ENCODE assay signal across 21 mouse cellular contexts in the genomic region with DNA sequence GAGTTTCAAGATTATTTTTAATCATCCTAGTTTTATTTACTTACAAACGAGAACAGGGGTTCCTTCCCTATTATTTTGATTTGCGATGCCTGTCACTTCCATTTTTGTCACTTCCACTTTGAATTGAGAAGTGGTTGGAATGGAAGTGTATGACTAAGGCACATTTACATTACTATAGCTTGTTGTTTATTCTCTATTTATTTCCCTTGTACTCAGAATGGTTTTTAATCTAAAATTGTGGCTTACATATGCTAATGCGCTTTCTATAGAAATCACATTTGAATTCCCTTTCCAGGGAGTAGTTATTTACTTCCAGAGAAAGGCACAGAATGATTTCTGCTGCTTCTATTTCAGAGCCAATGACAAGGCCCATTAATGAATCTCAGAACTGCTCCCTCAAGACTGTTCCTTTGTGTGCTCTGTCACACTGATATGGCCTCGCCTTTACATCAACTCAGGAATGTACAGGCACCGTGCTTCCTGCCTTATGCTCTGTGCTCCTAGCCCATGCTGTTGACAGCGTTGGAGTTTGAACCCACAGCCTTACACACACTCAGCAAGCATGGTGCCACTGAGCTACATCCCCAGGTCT. TPM values are rescaled to one million over a fixed set of nuclear protein-coding genes. Genes with fewer than 3 reads are reported as not detected.
DNase-seq lines count a peak whose midpoint lies in the region; ATAC-seq and TF ChIP-seq lines count a peak whose summit lies in the region.
"Had no signal": no experiment of that assay in that cellular context is flagged by ENCODE, and none has a peak within 500 bp of the region (broad histone marks: within the 10 kb centered on the region; RNA-seq: fewer than 3 reads in every experiment).

No protein-coding gene starts in this region.

- no peaks in the 10 kb centered on the region for H3K9me3 ChIP-seq in forebrain, embryonic 12.5 days
- no peaks in the 10 kb centered on the region for H3K9me3 ChIP-seq in forebrain, embryonic 11.5 days (ENCODE audit: control insufficient read depth, low read length)
- H3K9me3 ChIP-seq in midbrain, embryonic 11.5 days (ENCODE audit: control insufficient read depth, low read length), result no peaks in the 10 kb centered on the region
- no peaks in the 10 kb centered on the region for H3K9me3 ChIP-seq in midbrain, embryonic 16.5 days (replicated peaks; ENCODE audit: control insufficient read depth, low read length, poor library complexity, severe bottlenecking)
- no peaks in the 10 kb centered on the region for H3K9me3 ChIP-seq in intestine, postnatal 0 days (ENCODE audit: control insufficient read depth)
- H3K9me3 ChIP-seq in neural tube, embryonic 14.5 days (ENCODE audit: control insufficient read depth, low read length), result no peaks in the 10 kb centered on the region
- H3K9me3 ChIP-seq: G1E; heart, embryonic 13.5 days; limb, embryonic 13.5 days had no signal

- H3K4me2 ChIP-seq in forebrain, embryonic 12.5 days, result no peak overlapping the region
- H3K4me2 ChIP-seq in forebrain, embryonic 11.5 days (ENCODE audit: low read depth, low read length, severe bottlenecking), result no peak overlapping the region
- no peak overlapping the region for H3K4me2 ChIP-seq in midbrain, embryonic 11.5 days
- no peak overlapping the region for H3K4me2 ChIP-seq in midbrain, embryonic 16.5 days (ENCODE audit: low read length)
- H3K4me2 ChIP-seq in intestine, postnatal 0 days (replicated peaks; ENCODE audit: low read depth), result no peak overlapping the region
- H3K4me2 ChIP-seq in neural tube, embryonic 14.5 days (ENCODE audit: low read depth, low read length), result no peak overlapping the region
- H3K4me2 ChIP-seq: heart, embryonic 13.5 days; limb, embryonic 13.5 days had no signal

- WGBS in forebrain, embryonic 12.5 days, result 47% methylated on average over 6 of the region's 6 CpGs
- WGBS in forebrain, embryonic 11.5 days, result 63% methylated on average over 6 of the region's 6 CpGs
- WGBS in midbrain, embryonic 11.5 days, result 80% methylated on average over 6 of the region's 6 CpGs
- 36% methylated on average over 6 of the region's 6 CpGs for WGBS in midbrain, embryonic 16.5 days
- 61% methylated on average over 6 of the region's 6 CpGs for WGBS in intestine, postnatal 0 days
- WGBS in neural tube, embryonic 14.5 days, result 34% methylated on average over 6 of the region's 6 CpGs

- H3K9ac ChIP-seq in forebrain, embryonic 12.5 days, result no peak overlapping the region
- no peak overlapping the region for H3K9ac ChIP-seq in forebrain, embryonic 11.5 days (ENCODE audit: low read length)
- H3K9ac ChIP-seq in midbrain, embryonic 11.5 days (ENCODE audit: low read length), result no peak overlapping the region
- H3K9ac ChIP-seq in midbrain, embryonic 16.5 days (ENCODE audit: low read depth, low read length), result no peak overlapping the region
- H3K9ac ChIP-seq in intestine, postnatal 0 days (ENCODE audit: low read depth, low read length), result no peak overlapping the region
- H3K9ac ChIP-seq in neural tube, embryonic 14.5 days (replicated peaks; ENCODE audit: low read depth, low read length), result no peak overlapping the region
- H3K9ac ChIP-seq: heart, embryonic 13.5 days; limb, embryonic 13.5 days had no signal

- H3K4me3 ChIP-seq in forebrain, embryonic 12.5 days (replicated peaks), result no peak overlapping the region
- no peak overlapping the region for H3K4me3 ChIP-seq in forebrain, embryonic 11.5 days (ENCODE audit: low read depth, low read length)
- H3K4me3 ChIP-seq in midbrain, embryonic 11.5 days (ENCODE audit: low read depth, low read length), result no peak overlapping the region
- no peak overlapping the region for H3K4me3 ChIP-seq in midbrain, embryonic 16.5 days (ENCODE audit: low read depth, low read length)
- H3K4me3 ChIP-seq in intestine, postnatal 0 days (ENCODE audit: low read depth, low read length), result no peak overlapping the region
- H3K4me3 ChIP-seq in neural tube, embryonic 14.5 days (ENCODE audit: low read depth, low read length), result no peak overlapping the region
- H3K4me3 ChIP-seq: erythroblast, embryonic 14.5 days; heart, embryonic 13.5 days; limb, embryonic 13.5 days had no signal

- no peaks in the 10 kb centered on the region for H3K27me3 ChIP-seq in forebrain, embryonic 12.5 days
- H3K27me3 ChIP-seq in forebrain, embryonic 11.5 days (ENCODE audit: control insufficient read depth, insufficient read depth, low read length), result no peaks in the 10 kb centered on the region
- H3K27me3 ChIP-seq in midbrain, embryonic 11.5 days (ENCODE audit: control insufficient read depth, insufficient read depth, low read length), result no peaks in the 10 kb centered on the region
- no peaks in the 10 kb centered on the region for H3K27me3 ChIP-seq in midbrain, embryonic 16.5 days (ENCODE audit: control insufficient read depth, insufficient read depth, low read depth, low read length)
- H3K27me3 ChIP-seq in intestine, postnatal 0 days (replicated peaks; ENCODE audit: control insufficient read depth, insufficient read depth, low read length), result no peaks in the 10 kb centered on the region
- no peaks in the 10 kb centered on the region for H3K27me3 ChIP-seq in neural tube, embryonic 14.5 days (ENCODE audit: control insufficient read depth, insufficient read depth, low read length)
- H3K27me3 ChIP-seq: heart, embryonic 13.5 days; limb, embryonic 13.5 days had no signal

- intact Hi-C loops in left cerebral cortex, postnatal 36 days (cut with DNase I), result no loop called here

- peak; percentile 78; the same call in 1 of the 2 replicates for ATAC-seq in forebrain, embryonic 12.5 days (ENCODE audit: low FRiP score)
- ATAC-seq in forebrain, embryonic 11.5 days (replicated peaks; ENCODE audit: low FRiP score), result no peak
- ATAC-seq in midbrain, embryonic 11.5 days (ENCODE audit: low FRiP score), result peak; percentile 50; the same call in 1 of the 2 replicates
- no peak for ATAC-seq in midbrain, embryonic 16.5 days
- ATAC-seq in intestine, postnatal 0 days, result peak; percentile 45; the same call in 1 of the 2 replicates
- peak; percentile 87 for ATAC-seq in neural tube, embryonic 14.5 days (ENCODE audit: low read depth)
- ATAC-seq: CD4-positive, CD25-positive, alpha-beta regulatory T cell, adult 4 months had no signal

- DNase-seq in forebrain, embryonic 11.5 days (ENCODE audit: low spot score), result no peak
- no peak for DNase-seq in midbrain, embryonic 11.5 days (ENCODE audit: low spot score, missing footprints)
- no peak for DNase-seq in left cerebral cortex, postnatal 36 days (ENCODE audit: low spot score in 2 of 2)
- DNase-seq in ovary, postnatal 10 days (ENCODE audit: low spot score), result no peak
- DNase-seq: cerebellum, adult 11-12 months; cerebellum, postnatal 25 days; heart, postnatal 36 days; kidney, adult 18-20 months; kidney, postnatal 14 days; lung, postnatal 10 days; right cerebral cortex, adult 18-20 months; thymus, adult 18-20 months had no signal

- no peaks in the 10 kb centered on the region for H3K36me3 ChIP-seq in forebrain, embryonic 12.5 days (replicated peaks)
- no peaks in the 10 kb centered on the region for H3K36me3 ChIP-seq in forebrain, embryonic 11.5 days (ENCODE audit: control insufficient read depth, insufficient read depth, low read length)
- no peaks in the 10 kb centered on the region for H3K36me3 ChIP-seq in midbrain, embryonic 11.5 days (ENCODE audit: control insufficient read depth, insufficient read depth, low read length)
- no peaks in the 10 kb centered on the region for H3K36me3 ChIP-seq in midbrain, embryonic 16.5 days (ENCODE audit: control insufficient read depth, insufficient read depth, low read length)
- no peaks in the 10 kb centered on the region for H3K36me3 ChIP-seq in intestine, postnatal 0 days (ENCODE audit: control insufficient read depth, insufficient read depth)
- no peaks in the 10 kb centered on the region for H3K36me3 ChIP-seq in neural tube, embryonic 14.5 days (ENCODE audit: control insufficient read depth, insufficient read depth, low read length)
- H3K36me3 ChIP-seq: G1E; heart, embryonic 13.5 days; limb, embryonic 13.5 days had no signal

- H3K27ac ChIP-seq in forebrain, embryonic 12.5 days, result no peak overlapping the region
- H3K27ac ChIP-seq in forebrain, embryonic 11.5 days (ENCODE audit: low read depth, low read length), result no peak overlapping the region
- H3K27ac ChIP-seq in midbrain, embryonic 11.5 days (ENCODE audit: low read depth, low read length), result no peak overlapping the region
- no peak overlapping the region for H3K27ac ChIP-seq in midbrain, embryonic 16.5 days (ENCODE audit: low read length)
- H3K27ac ChIP-seq in intestine, postnatal 0 days (ENCODE audit: low read depth, low read length), result no peak overlapping the region
- H3K27ac ChIP-seq in neural tube, embryonic 14.5 days (ENCODE audit: low read depth, low read length), result peak overlapping the region; percentile 46; the same call in 1 of the 2 replicates
- H3K27ac ChIP-seq: heart, embryonic 13.5 days; limb, embryonic 13.5 days had no signal

- TF ChIP-seq CTCF in intestine, postnatal 0 days (IDR thresholded peaks at IDR 0.05; ENCODE audit: low read depth), result no peak

- H3K4me1 ChIP-seq in forebrain, embryonic 12.5 days, result peaks cover 6% of the 10 kb centered on the region
- no peaks in the 10 kb centered on the region for H3K4me1 ChIP-seq in forebrain, embryonic 11.5 days (replicated peaks; ENCODE audit: control insufficient read depth, insufficient read depth, low read length)
- no peaks in the 10 kb centered on the region for H3K4me1 ChIP-seq in midbrain, embryonic 11.5 days (ENCODE audit: control insufficient read depth, insufficient read depth, low read length)
- no peaks in the 10 kb centered on the region for H3K4me1 ChIP-seq in midbrain, embryonic 16.5 days (ENCODE audit: control insufficient read depth, insufficient read depth, low read length)
- no peaks in the 10 kb centered on the region for H3K4me1 ChIP-seq in intestine, postnatal 0 days (replicated peaks; ENCODE audit: control insufficient read depth, insufficient read depth, low read length)
- 0 out of 2 replicates have a peak, but pooled peaks cover 3% of the 10 kb centered on the region for H3K4me1 ChIP-seq in neural tube, embryonic 14.5 days (ENCODE audit: control insufficient read depth, insufficient read depth, low read length)
- H3K4me1 ChIP-seq: heart, embryonic 13.5 days; limb, embryonic 13.5 days had no signal

RNA-seq across cellular contexts. Expression of gene Cep78, which starts 25.1 kb away (rescaled TPM):
- 63.5 and 65.2 TPM in 2 replicates for polyA plus RNA-seq in forebrain, embryonic 12.5 days (2016; fragmentation: Nextera tagmentation; extraction: Ambion mirVana)
- 68.7 TPM in 2 replicates for polyA plus RNA-seq in forebrain, embryonic 11.5 days (2014; fragmentation: Nextera tagmentation; extraction: Ambion mirVana)
- 49.6 and 50.9 TPM in 2 replicates for polyA plus RNA-seq in midbrain, embryonic 11.5 days (2014; fragmentation: Nextera tagmentation; extraction: Ambion mirVana)
- polyA plus RNA-seq in midbrain, embryonic 16.5 days (2015; fragmentation: Nextera tagmentation; extraction: Ambion mirVana), result 29.9 and 31.9 TPM in 2 replicates
- polyA plus RNA-seq in intestine, postnatal 0 days (2015; fragmentation: Nextera tagmentation; extraction: Ambion mirVana), result 3.8 and 4.3 TPM in 2 replicates
- 30.4 and 34.6 TPM in 2 replicates for polyA plus RNA-seq in neural tube, embryonic 14.5 days (2014; fragmentation: Nextera tagmentation; extraction: Ambion mirVana)
- total RNA-seq in left cerebral cortex, postnatal 36 days (2021), result 10 to 100 TPM in 1 of 2 experiments, 1 to 10 TPM in 1; 8.4 to 10.4 TPM

Comparison
In these comparisons a context has a peak if more than half of its experiments do, and no peak if none do; other contexts are left out.
1. ATAC-seq: peak in forebrain, embryonic 12.5 days (single experiment), midbrain, embryonic 11.5 days (single experiment), intestine, postnatal 0 days (single experiment) and neural tube, embryonic 14.5 days (single experiment); none in forebrain, embryonic 11.5 days (single experiment) and midbrain, embryonic 16.5 days (single experiment).